Mouse (Mus musculus) limb, embryonic 10.5 days (tissue): Measurements from ENCODE around the gene Lrrc8d. TPM values are rescaled to one million over a fixed set of nuclear protein-coding genes. Genes with fewer than 3 reads are reported as not detected.
A peak's percentile ranks its signal among the peaks of the same experiment; 100 is the strongest.
"Not testable (repeated sequence)": the region's sequence is repeated elsewhere in the genome, so short reads cannot be mapped to it uniquely, and the experiment has no call there.

Source experiments
- DNase-seq: peaks from one replicate; pipeline ENCODE4 v3.0.0-alpha.2; 2017; ENCODE audit warnings: low spot score
- H3K27ac ChIP-seq: fragments of 300-500 bp; sonication (generic); 2 replicates; pipeline ENCODE4 v1.5.1; 2016; ENCODE audit warnings: mild to moderate bottlenecking
- H3K27me3 ChIP-seq: fragments of 300-500 bp; sonication (generic); 2 replicates; pipeline ENCODE4 v1.6.1; 2016; ENCODE audit warnings: low read depth, mild to moderate bottlenecking; ENCODE audit not compliant: poor library complexity, severe bottlenecking
- H3K36me3 ChIP-seq: fragments of 300-500 bp; sonication (generic); 2 replicates; pipeline ENCODE4 v1.6.1; 2016; ENCODE audit warnings: mild to moderate bottlenecking, moderate library complexity
- H3K4me1 ChIP-seq: fragments of 300-500 bp; sonication (generic); 2 replicates; pipeline ENCODE4 v1.6.1; 2016
- H3K4me3 ChIP-seq: fragments of 300-500 bp; sonication (generic); 2 replicates; pipeline ENCODE4 v1.5.1; 2016; ENCODE audit warnings: mild to moderate bottlenecking, moderate library complexity
- H3K9me3 ChIP-seq: fragments of 300-500 bp; sonication (generic); replicated peaks from 2 replicates; pipeline ENCODE4 v1.6.1; 2016; ENCODE audit warnings: mild to moderate bottlenecking
- WGBS: fragments of 180-500 bp; shearing (Covaris S2); methylation state at CpG from one replicate; pipeline ENCODE4 v1.1.7; 2016; 5-methylcytosine and 5-hydroxymethylcytosine counted together
- polyA plus RNA-seq: library from polyadenylated mRNA; unstranded; fragments of >200 nt; fragmentation: Nextera tagmentation; extraction: Ambion mirVana; gene quantifications from 2 replicates; pipeline ENCODE4 v1.2.1, GENCODE M21; 2016

The Lrrc8d gene
- polyA plus RNA-seq, 1 experiment from 2014 or later, result 17.6 TPM

DNA sequence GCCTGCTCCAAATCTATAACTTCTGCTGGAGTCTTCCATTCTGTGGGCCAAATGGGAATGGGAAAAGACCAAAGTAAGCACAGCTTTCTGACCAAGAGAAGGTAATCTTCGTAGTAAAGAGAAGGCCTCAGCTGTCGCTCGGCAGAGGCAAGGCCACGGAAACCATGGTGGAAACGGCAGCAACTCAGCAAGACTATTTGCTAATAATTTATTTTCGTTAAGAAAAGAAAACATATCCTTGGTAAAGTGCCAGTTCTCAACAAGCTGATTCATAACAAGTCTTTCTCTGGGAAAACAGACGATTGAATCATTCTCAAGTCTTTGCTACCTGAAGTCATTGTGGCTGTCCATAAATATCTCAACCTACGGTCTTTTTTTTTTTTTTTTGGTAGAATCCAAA is 148.0 kb downstream of the Lrrc8d start:
- Histone ChIP-seq H3K36me3 (no peaks in the 10 kb centered on the region), H3K27ac (no peak overlapping the region), H3K9me3 (no peaks in the 10 kb centered on the region), H3K4me3 (no peak overlapping the region), H3K27me3 (no peaks in the 10 kb centered on the region), H3K4me1 (peaks cover 5% of the 10 kb centered on the region; the same call in 1 of the 2 replicates)
- DNase-seq, result no peak
- WGBS, result 89% methylated on average over 8 of the region's 8 CpGs

DNA sequence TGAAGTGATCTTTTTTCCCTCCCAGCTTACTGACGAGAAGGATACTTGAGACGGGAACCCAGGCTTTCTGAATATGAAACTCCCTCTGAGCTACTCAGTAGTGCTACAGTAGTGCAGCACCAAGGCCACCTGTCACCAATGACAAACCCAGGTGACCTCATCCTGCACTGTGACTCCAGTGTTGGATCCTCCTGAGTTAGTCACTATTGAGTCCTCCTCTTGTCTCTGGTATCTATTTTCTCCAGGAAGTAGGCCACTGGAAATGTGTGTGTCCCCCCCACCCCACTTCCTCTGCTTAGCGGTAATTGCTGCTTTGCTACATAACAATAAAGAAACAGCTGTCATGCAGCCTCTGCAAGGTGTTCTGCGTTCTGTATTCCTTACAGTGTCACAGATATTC is 149.5 kb downstream of the Lrrc8d start:
- Histone ChIP-seq H3K36me3 (no peaks in the 10 kb centered on the region), H3K27me3 (no peaks in the 10 kb centered on the region), H3K27ac (no peak overlapping the region), H3K4me3 (no peak overlapping the region), H3K4me1 (peaks cover 5% of the 10 kb centered on the region; the same call in 1 of the 2 replicates), H3K9me3 (no peaks in the 10 kb centered on the region)
- no peak for DNase-seq
- WGBS, result 81% methylated on average over 4 of the region's 4 CpGs

DNA sequence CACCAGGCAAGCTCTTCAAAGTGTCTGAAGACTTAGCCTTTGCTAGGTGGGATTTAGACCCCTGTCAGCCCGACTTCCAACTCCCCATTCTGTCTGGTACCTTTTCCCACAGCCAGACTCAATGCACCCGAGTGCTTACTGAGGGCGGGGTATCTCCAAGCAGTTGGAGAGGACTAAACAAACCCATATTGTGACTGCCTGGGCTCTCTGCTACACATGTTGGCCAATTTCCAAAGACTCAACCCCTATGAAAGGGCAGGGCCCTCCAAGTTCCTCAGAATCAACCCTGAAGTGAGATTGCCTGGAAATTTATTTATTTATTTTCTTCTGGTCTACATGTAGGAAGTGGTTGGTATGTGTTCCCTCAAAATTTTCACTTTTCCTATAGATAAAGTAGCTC is 149.9 kb downstream of the Lrrc8d start:
- WGBS, result 81% methylated on average over 3 of the region's 3 CpGs
- H3K36me3 ChIP-seq, result no peaks in the 10 kb centered on the region
- H3K4me1 ChIP-seq, result peaks cover 5% of the 10 kb centered on the region; the same call in 1 of the 2 replicates
- no peak overlapping the region for H3K4me3 ChIP-seq
- no peaks in the 10 kb centered on the region for H3K27me3 ChIP-seq
- DNase-seq, result no peak
- no peak overlapping the region for H3K27ac ChIP-seq
- H3K9me3 ChIP-seq, result no peaks in the 10 kb centered on the region

DNA sequence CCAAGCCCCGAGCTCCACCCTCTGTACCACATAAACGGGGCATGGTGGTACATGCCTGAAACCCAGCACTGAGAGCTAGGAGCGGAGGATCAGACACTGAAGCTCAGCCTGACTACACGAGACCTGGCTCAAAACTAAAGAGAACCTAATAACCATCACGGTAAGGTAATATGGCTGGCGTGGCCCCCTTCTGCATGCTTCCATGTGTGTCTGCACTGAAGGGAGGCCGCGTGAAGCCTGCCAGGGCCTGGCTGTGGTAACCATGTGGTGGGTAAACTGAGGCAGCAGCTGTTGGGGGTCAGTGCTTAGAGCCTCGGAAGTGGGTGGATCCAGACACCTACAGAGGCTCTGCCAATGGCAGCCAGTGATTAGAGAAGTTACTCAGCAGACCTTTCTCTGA is 153.5 kb downstream of the Lrrc8d start:
- H3K4me1 ChIP-seq, result peaks cover 10% of the 10 kb centered on the region
- WGBS, result 89% methylated on average over 9 of the region's 9 CpGs
- no peaks in the 10 kb centered on the region for H3K36me3 ChIP-seq
- no peaks in the 10 kb centered on the region for H3K27me3 ChIP-seq
- H3K9me3 ChIP-seq, result no peaks in the 10 kb centered on the region
- H3K27ac ChIP-seq, result no peak overlapping the region
- DNase-seq, result no peak
- no peak overlapping the region for H3K4me3 ChIP-seq

DNA sequence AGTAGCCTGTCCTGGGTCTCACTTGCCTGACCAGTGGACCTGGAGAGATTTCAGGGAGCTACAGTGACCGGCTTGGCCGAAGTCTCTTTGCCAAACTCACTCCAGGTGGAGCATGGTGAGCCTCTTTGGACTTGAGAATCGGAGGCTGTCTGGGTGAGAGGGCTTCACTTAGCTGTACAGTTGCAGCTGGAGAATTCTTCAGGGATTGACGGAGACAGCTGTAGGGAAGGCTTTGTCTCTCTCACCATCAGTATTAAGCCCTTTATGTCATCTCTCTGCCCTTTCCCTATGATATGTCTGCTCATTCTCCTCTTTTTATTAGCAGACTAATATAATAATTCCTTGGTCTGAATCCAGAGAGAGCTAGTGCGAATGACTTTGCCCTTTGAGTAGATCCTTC is 157.7 kb downstream of the Lrrc8d start:
- 87% methylated on average over 5 of the region's 5 CpGs for WGBS
- peaks cover 25% of the 10 kb centered on the region for H3K4me1 ChIP-seq
- H3K4me3 ChIP-seq, result no peak overlapping the region
- H3K27me3 ChIP-seq, result no peaks in the 10 kb centered on the region
- no peak for DNase-seq
- H3K36me3 ChIP-seq, result no peaks in the 10 kb centered on the region
- H3K9me3 ChIP-seq, result no peaks in the 10 kb centered on the region
- 0 out of 2 replicates have a peak overlapping the region, but pooled peaks have one; percentile 25 for H3K27ac ChIP-seq

DNA sequence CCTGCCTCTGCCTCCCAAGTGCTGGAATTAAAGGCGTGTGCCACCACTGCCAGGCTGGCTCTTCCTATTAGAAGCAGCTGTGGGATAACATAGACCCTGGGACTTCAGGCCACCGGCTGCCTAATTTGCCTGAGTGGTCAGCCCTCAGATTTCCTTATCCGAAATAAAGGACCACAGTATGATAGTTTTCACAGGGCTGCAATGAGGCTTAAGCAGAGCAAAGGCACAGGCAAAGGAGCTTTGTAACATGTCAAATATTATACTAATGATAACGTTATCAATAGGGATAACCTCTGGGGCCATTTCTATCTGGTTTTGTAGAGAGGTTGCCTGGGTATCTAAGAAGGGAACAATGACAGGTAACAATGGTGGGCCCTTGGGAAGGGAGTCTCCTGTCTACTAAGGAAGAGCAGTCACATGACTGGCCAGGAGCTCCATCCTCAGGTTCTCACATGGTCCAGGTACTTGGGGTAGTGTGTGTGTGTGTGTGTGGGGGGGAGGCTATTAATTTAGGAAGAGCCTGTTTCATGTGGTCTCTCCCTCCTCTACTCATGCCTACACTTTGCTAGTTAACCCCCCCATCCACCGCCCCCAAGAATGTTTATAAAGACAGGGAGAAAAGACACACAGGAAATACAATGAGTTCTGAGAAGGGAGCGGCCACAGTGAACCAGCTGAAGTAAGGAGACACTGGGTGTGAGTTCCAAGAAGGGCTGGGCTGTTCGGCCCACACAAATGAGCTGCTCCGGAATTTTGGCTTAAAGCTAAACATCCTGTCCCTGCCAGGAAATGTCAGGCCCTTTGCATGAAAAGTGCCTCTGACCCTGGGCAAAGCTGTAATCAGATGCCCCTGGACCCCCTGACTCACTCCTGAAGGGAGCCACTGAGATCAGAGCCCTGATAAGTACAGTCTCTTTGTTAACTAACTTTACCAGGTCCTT is 159.3 kb downstream of the Lrrc8d start:
- Histone ChIP-seq H3K4me3 (no peak overlapping the region), H3K9me3 (no peaks in the 10 kb centered on the region), H3K4me1 (peaks cover 25% of the 10 kb centered on the region), H3K27ac (peak overlapping the region; percentile 69), H3K27me3 (no peaks in the 10 kb centered on the region), H3K36me3 (no peaks in the 10 kb centered on the region)
- no peak for DNase-seq
- WGBS, result 64% methylated on average over 8 of the region's 8 CpGs

DNA sequence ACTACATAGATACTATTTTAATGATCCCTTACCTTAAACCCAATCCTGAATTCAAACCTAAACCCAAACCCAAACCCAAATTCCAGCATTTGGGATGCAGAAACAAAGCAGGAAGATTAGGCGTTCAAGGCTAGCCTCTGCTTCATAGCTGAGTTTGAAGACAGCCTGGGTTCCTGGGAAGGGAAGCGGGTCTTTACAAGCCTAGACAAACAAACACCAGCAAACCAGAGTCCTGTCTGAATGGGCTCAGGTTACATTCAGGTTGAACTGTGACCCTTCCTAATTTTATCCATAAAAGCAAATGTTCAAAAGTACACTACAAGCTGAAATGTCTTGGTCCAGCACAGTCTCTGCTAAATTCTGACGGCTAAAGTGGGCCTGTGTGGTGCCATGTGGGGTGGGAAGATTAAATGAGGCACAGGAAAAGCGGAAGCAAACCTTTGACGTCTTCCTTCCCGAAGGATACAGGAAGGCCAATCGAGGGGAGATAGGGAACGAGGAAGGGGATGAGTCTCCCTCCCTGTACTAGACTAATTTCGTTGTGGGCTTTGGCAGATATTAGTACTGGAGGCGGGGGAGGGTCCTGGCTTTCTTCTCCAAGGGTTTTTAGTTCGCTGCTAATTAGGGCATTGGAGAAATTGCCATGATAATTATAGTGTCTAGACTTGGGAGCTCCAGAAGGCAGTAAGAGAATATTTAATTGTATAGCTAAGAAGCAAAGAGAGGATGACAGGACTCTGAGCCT is 160.1 kb downstream of the Lrrc8d start:
- no peak for DNase-seq

DNA sequence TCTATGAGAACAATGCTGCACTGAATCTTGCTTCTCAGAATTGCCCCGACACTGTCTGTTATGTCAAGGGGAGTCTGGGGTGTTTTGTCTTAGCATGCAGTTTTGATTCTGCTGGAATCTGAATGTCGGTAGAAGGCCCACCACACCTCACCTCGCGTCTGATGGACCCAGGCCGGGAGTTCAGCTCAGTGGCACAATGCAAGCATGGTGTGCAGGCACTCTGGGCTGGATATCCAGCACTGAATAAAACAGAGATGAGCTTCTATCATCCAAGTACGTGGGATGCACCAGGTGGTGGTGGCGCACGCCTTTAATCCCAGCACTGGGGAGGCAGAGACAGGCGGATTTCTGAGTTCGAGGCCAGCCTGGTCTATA is 160.7 kb downstream of the Lrrc8d start:
- WGBS, result 85% methylated on average over 10 of the region's 10 CpGs
- no peak for DNase-seq
- peak overlapping the region; percentile 69; the same call in 1 of the 2 replicates for H3K27ac ChIP-seq
- H3K4me3 ChIP-seq, result no peak overlapping the region
- H3K36me3 ChIP-seq, result no peaks in the 10 kb centered on the region
- no peaks in the 10 kb centered on the region for H3K9me3 ChIP-seq
- H3K27me3 ChIP-seq, result no peaks in the 10 kb centered on the region
- H3K4me1 ChIP-seq, result peaks cover 25% of the 10 kb centered on the region

More for the DNA sequence above, 160.1 kb downstream of the Lrrc8d start:
- no peak overlapping the region for H3K4me3 ChIP-seq
- no peaks in the 10 kb centered on the region for H3K9me3 ChIP-seq
- H3K4me1 ChIP-seq, result peaks cover 25% of the 10 kb centered on the region
- H3K36me3 ChIP-seq, result no peaks in the 10 kb centered on the region
- peak overlapping the region; percentile 69 for H3K27ac ChIP-seq
- H3K27me3 ChIP-seq, result no peaks in the 10 kb centered on the region
- WGBS, result 54% methylated on average over 11 of the region's 11 CpGs

DNA sequence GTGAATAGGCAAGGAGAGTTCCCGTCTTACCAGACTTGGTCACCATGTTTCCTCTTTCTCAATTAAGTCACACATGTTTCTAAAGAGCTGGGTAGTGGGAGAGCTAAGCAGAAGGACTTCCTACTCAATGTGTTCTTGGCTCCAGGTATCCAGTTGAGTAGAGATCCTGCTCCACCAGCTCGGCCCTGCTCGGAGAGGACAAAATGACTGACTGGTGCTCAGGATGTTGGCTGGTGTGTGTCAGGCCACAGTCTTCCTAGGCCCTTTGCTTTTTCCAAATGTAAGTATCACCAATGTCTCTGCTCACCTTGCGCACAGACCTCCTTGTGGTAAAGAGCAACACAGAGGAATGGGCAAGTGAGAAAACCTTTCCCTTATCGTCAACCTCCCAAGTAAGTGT is 161.8 kb downstream of the Lrrc8d start:
- peaks cover 25% of the 10 kb centered on the region for H3K4me1 ChIP-seq
- no peaks in the 10 kb centered on the region for H3K36me3 ChIP-seq
- H3K9me3 ChIP-seq, result no peaks in the 10 kb centered on the region
- H3K4me3 ChIP-seq, result no peak overlapping the region
- no peaks in the 10 kb centered on the region for H3K27me3 ChIP-seq
- DNase-seq, result no peak
- no peak overlapping the region for H3K27ac ChIP-seq
- WGBS, result 94% methylated on average over 5 of the region's 5 CpGs

DNA sequence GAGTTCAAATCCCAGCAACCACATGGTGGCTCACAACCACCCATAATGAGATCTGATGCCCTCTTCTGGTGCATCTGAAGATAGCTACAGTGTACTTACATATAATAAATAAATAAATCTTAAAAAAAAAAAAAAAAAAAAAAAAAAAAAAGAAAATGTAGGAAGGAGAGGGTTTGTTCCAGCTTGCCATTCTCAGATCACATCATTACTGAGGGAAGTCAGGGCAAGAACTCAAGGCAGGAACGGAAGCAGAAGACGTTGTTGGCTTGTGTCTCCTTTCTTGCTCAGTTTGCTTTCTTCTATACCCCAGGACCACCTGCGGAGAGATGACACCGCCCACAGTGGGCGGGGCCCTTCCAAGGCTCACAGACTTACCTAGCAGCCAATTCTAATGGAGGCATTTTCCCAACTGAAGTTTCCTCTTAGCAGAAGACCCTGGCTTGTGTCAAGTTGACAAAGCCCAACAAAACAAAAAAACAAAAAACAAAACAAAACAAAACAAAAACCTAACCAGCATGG is 165.4 kb downstream of the Lrrc8d start:
- not testable (repeated sequence) for H3K36me3 ChIP-seq, H3K9me3 ChIP-seq, H3K4me3 ChIP-seq, H3K27me3 ChIP-seq, DNase-seq, H3K27ac ChIP-seq
- WGBS, result 65% methylated on average over 5 of the region's 5 CpGs
- peaks cover 12% of the 10 kb centered on the region for H3K4me1 ChIP-seq

DNA sequence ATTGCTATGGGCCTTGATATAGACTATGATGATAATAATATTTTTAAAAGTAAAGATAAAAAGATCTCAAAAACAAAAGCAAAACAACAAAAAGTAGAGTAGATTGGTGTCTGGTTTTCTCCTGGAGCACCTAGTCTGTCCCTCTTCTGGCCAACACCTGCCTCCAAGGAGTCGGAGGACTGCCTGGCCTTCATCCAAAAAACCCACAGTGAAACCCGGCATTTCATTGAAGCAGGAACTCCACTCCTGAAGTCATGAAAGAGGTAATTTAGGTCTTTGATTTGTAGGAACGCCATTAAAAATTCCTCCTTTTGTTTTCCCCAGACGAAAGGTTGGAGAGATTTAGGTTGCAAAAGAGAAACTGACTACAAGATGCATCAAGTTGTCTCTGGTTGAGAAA is 167.7 kb downstream of the Lrrc8d start:
- H3K4me1 ChIP-seq, result peaks cover 11% of the 10 kb centered on the region; the same call in 1 of the 2 replicates
- H3K4me3 ChIP-seq, result no peak overlapping the region
- no peak overlapping the region for H3K27ac ChIP-seq
- H3K9me3 ChIP-seq, result no peaks in the 10 kb centered on the region
- no peaks in the 10 kb centered on the region for H3K27me3 ChIP-seq
- no peak for DNase-seq
- 75% methylated on average over 4 of the region's 4 CpGs for WGBS
- no peaks in the 10 kb centered on the region for H3K36me3 ChIP-seq

DNA sequence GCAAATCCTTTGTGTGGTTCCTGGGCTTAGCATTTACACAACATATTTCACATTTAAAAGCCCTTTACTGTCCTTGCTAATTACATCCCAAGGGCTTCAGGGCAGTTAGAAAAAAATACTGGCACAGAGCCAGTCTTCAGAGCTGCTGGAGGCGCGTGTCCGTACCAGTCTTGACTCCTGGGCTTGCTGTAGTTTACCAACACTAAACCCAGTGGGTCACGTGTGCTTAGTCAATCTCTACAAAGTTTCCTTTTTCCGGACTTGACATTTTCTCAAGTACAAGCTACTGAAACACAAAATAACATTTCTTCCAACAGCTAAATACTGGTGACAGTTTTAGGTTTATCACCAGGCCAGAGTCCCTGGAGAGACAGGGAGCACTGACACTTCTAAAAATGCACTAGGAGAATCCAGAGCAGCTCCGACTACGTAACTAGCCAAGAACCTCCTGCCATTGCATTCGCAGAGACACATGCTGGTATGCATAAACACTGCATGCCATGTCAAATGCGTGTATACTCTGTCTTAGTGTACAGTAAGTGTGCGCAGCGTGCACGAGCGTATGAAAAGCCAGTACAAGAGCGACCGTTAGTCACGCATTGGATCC is 168.2 kb downstream of the Lrrc8d start:
- WGBS, result 89% methylated on average over 16 of the region's 16 CpGs
- Histone ChIP-seq H3K4me3 (no peak overlapping the region), H3K36me3 (no peaks in the 10 kb centered on the region), H3K4me1 (peaks cover 16% of the 10 kb centered on the region; the same call in 1 of the 2 replicates), H3K27me3 (no peaks in the 10 kb centered on the region), H3K27ac (no peak overlapping the region), H3K9me3 (no peaks in the 10 kb centered on the region)
- DNase-seq, result no peak
